Mouse (Mus musculus): ENCODE results near the gene Mfsd4b2. TPM values are rescaled to one million over a fixed set of nuclear protein-coding genes. Genes with fewer than 3 reads are reported as not detected.
A peak's percentile ranks its signal among the peaks of the same experiment; 100 is the strongest.

Gene Mfsd4b2
- not detected in 2 replicates for polyA plus RNA-seq (2014; fragmentation: Nextera tagmentation; extraction: Ambion mirVana)

GRCm38 (mm10) chr10:39926616-39927139 lies at the start of gene Mfsd4b2:
TSS of gene Mfsd4b2 (minus strand) at chr10:39926923.
- Histone ChIP-seq H3K4me3 (ENCODE audit: low read depth, low read length) (peak within 1 kb of the TSS; percentile 40), H3K27me3 (ENCODE audit: insufficient read depth, low read length) (peaks cover 10% of the 10 kb centered on the region; the same call in 1 of the 2 replicates), H3K36me3 (ENCODE audit: insufficient read depth) (no peaks in the 10 kb centered on the region), H3K9ac (peak within 1 kb of the TSS; percentile 48), H3K4me2 (peak within 1 kb of the TSS; percentile 85), H3K9me3 (ENCODE audit: low read depth, low read length) (no peaks in the 10 kb centered on the region), H3K27ac (ENCODE audit: low read depth) (no peak within 1 kb of the TSS), H3K4me1 (ENCODE audit: insufficient read depth) (no peaks in the 10 kb centered on the region)
- 0 out of 2 replicates have a peak, but pooled peaks have one; percentile 4 for TF ChIP-seq CTCF (IDR thresholded peaks at IDR 0.05; ENCODE audit: low read depth)
- DNase-seq, result peak; percentile 72
- peak; percentile 63 for ATAC-seq (ENCODE audit: insufficient read depth)
- WGBS, result 1% methylated on average over 41 of the region's 41 CpGs

- Histone ChIP-seq H3K4me1 (ENCODE audit: insufficient read depth) (no peaks in the 10 kb centered on the region), H3K4me3 (ENCODE audit: low read depth, low read length) (no peak overlapping the region), H3K27me3 (ENCODE audit: insufficient read depth, low read length) (no peaks in the 10 kb centered on the region), H3K9ac (no peak overlapping the region), H3K36me3 (ENCODE audit: insufficient read depth) (no peaks in the 10 kb centered on the region), H3K4me2 (no peak overlapping the region), H3K9me3 (ENCODE audit: low read depth, low read length) (no peaks in the 10 kb centered on the region), H3K27ac (ENCODE audit: low read depth) (no peak overlapping the region)
- 47% methylated on average over 2 of the region's 2 CpGs for WGBS
- DNase-seq (no peak), ATAC-seq (ENCODE audit: insufficient read depth) (no peak)
- TF ChIP-seq CTCF (IDR thresholded peaks at IDR 0.05; ENCODE audit: low read depth), result no peak
Measured at GRCm38 (mm10) chr10:39975771-39976170, 49.0 kb upstream of the Mfsd4b2 start.

DNA sequence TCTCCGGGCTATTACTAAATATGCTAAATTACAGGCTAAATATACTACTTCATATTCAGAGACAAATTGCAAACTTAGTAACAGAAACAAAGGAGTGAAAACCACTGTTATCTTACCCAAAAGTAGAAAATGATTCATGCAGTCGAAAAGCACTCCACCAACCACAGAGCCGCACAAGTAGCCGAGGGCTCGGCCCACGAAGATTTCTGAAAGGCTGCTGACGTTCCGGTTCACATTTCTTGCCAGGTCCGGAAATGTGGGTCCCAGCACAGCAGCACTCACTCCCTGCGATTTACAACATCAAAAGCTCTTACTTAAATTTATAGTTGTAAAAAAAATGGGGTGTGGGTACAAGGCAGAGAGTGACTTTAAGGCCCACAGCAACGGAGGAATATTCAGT lies 48.3 kb upstream of the Mfsd4b2 start:
- H3K4me2 ChIP-seq, result no peak overlapping the region
- no peaks in the 10 kb centered on the region for H3K9me3 ChIP-seq (ENCODE audit: low read depth, low read length)
- no peaks in the 10 kb centered on the region for H3K36me3 ChIP-seq (ENCODE audit: insufficient read depth)
- no peak overlapping the region for H3K27ac ChIP-seq (ENCODE audit: low read depth)
- no peaks in the 10 kb centered on the region for H3K27me3 ChIP-seq (ENCODE audit: insufficient read depth, low read length)
- no peak overlapping the region for H3K9ac ChIP-seq
- no peak for TF ChIP-seq CTCF (IDR thresholded peaks at IDR 0.05; ENCODE audit: low read depth)
- DNase-seq (peak; percentile 7), ATAC-seq (ENCODE audit: insufficient read depth) (no peak)
- H3K4me3 ChIP-seq (ENCODE audit: low read depth, low read length), result no peak overlapping the region
- no peaks in the 10 kb centered on the region for H3K4me1 ChIP-seq (ENCODE audit: insufficient read depth)
- WGBS, result 53% methylated on average over 11 of the region's 11 CpGs

DNA sequence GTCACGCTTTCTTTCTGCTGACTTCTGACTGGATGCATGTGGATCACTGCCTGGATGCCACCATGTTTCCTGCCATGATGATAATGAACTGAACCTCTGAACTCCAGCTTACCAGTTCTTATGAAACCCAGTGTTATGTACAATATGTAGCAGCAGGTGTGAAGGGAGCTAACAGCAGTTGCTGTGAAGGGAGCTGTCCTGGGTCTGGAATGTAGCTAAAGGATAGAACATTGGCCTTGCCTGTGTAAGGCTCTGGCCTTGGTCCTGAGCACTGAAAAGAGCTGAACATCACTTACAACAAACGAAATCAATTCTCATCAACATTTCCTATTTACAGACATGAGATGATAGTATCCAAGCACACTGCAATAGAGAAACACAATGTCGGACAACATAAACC lies 40.8 kb upstream of the Mfsd4b2 start:
- TF ChIP-seq CTCF (IDR thresholded peaks at IDR 0.05; ENCODE audit: low read depth), result no peak
- H3K27ac ChIP-seq (ENCODE audit: low read depth), result no peak overlapping the region
- H3K4me3 ChIP-seq (ENCODE audit: low read depth, low read length), result no peak overlapping the region
- H3K27me3 ChIP-seq (ENCODE audit: insufficient read depth, low read length), result no peaks in the 10 kb centered on the region
- no peak for ATAC-seq (ENCODE audit: insufficient read depth)
- peak; percentile 71 for DNase-seq
- 70% methylated on average over 3 of the region's 3 CpGs for WGBS
- H3K4me2 ChIP-seq, result no peak overlapping the region
- no peak overlapping the region for H3K9ac ChIP-seq
- H3K4me1 ChIP-seq (ENCODE audit: insufficient read depth), result no peaks in the 10 kb centered on the region
- H3K36me3 ChIP-seq (ENCODE audit: insufficient read depth), result no peaks in the 10 kb centered on the region
- H3K9me3 ChIP-seq (ENCODE audit: low read depth, low read length), result no peaks in the 10 kb centered on the region

GRCm38 (mm10) chr10:39961906-39962305 lies 35.2 kb upstream of the Mfsd4b2 start:
- Histone ChIP-seq H3K4me3 (ENCODE audit: low read depth, low read length) (no peak overlapping the region), H3K27me3 (ENCODE audit: insufficient read depth, low read length) (no peaks in the 10 kb centered on the region), H3K4me1 (ENCODE audit: insufficient read depth) (no peaks in the 10 kb centered on the region), H3K9me3 (ENCODE audit: low read depth, low read length) (no peaks in the 10 kb centered on the region), H3K36me3 (ENCODE audit: insufficient read depth) (no peaks in the 10 kb centered on the region), H3K9ac (no peak overlapping the region), H3K27ac (ENCODE audit: low read depth) (no peak overlapping the region), H3K4me2 (no peak overlapping the region)
- ATAC-seq (ENCODE audit: insufficient read depth) (no peak), DNase-seq (no peak)
- WGBS, result 21% methylated on average over 1 of the region's 1 CpGs
- TF ChIP-seq CTCF (IDR thresholded peaks at IDR 0.05; ENCODE audit: low read depth), result no peak

DNA sequence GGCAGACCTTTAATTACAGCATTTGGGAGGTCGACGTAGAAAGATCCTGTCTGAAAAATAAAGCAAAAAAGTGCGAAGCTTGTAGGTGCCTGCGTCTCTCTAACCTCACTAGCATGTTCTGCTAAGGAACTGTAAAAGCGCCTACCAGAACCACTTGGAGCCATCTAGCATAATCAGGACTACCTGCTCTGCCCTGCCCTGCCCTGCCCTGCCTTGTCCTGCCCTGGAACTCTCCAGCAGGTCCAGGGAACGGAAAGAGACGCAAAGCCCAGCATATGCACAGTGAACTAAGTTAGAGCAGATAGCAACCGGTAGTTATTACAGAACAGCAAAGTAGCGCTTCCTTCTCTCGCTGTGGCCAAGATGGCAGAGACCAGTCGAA lies 33.7 kb upstream of the Mfsd4b2 start:
- Histone ChIP-seq H3K4me3 (ENCODE audit: low read depth, low read length) (no peak overlapping the region), H3K27ac (ENCODE audit: low read depth) (no peak overlapping the region), H3K36me3 (ENCODE audit: insufficient read depth) (no peaks in the 10 kb centered on the region), H3K27me3 (ENCODE audit: insufficient read depth, low read length) (no peaks in the 10 kb centered on the region), H3K4me2 (peak overlapping the region; percentile 94), H3K4me1 (ENCODE audit: insufficient read depth) (no peaks in the 10 kb centered on the region), H3K9ac (no peak overlapping the region), H3K9me3 (ENCODE audit: low read depth, low read length) (no peaks in the 10 kb centered on the region)
- ATAC-seq (ENCODE audit: insufficient read depth), result peak; percentile 53
- TF ChIP-seq CTCF (IDR thresholded peaks at IDR 0.05; ENCODE audit: low read depth), result no peak
- no peak for DNase-seq
- WGBS, result 42% methylated on average over 11 of the region's 11 CpGs

GRCm38 (mm10) chr10:39959761-39960440 lies 33.2 kb upstream of the Mfsd4b2 start, which contains the start of gene Mfsd4b3:
TSS of gene Mfsd4b3 (minus strand) at chr10:39960153.
- Histone ChIP-seq H3K4me2 (peak within 1 kb of the TSS; percentile 94), H3K27ac (ENCODE audit: low read depth) (peak within 1 kb of the TSS; percentile 36; the same call in 1 of the 2 replicates), H3K36me3 (ENCODE audit: insufficient read depth) (no peaks in the 10 kb centered on the region), H3K4me3 (ENCODE audit: low read depth, low read length) (peak within 1 kb of the TSS; percentile 52), H3K27me3 (ENCODE audit: insufficient read depth, low read length) (no peaks in the 10 kb centered on the region), H3K4me1 (ENCODE audit: insufficient read depth) (no peaks in the 10 kb centered on the region), H3K9me3 (ENCODE audit: low read depth, low read length) (no peaks in the 10 kb centered on the region), H3K9ac (peak within 1 kb of the TSS; percentile 54)
- WGBS, result 2% methylated on average over 38 of the region's 38 CpGs
- ATAC-seq (ENCODE audit: insufficient read depth), result peak; percentile 99
- DNase-seq, result peak; percentile 98
- peak; percentile 92 for TF ChIP-seq CTCF (IDR thresholded peaks at IDR 0.05; ENCODE audit: low read depth)

All from lung, embryonic 14.5 days (tissue).